Mouse (Mus musculus) embryonic facial prominence, embryonic 12.5 days (tissue): Measurements from ENCODE around the gene Nhej1. TPM values are rescaled to one million over a fixed set of nuclear protein-coding genes. Genes with fewer than 3 reads are reported as not detected.

Source experiments
- ATAC-seq: fragments of 200-750 bp; cut with Nextera tagmentation; 2 replicates; pipeline ENCODE4 v1.8.0; 2017; ENCODE audit not compliant: insufficient number of reproducible peaks, insufficient read depth, low FRiP score, low TSS enrichment
- H3K27ac ChIP-seq: fragments of 300-500 bp; sonication (generic); 2 replicates; pipeline ENCODE4 v1.5.1; 2016; ENCODE audit warnings: mild to moderate bottlenecking
- H3K27me3 ChIP-seq: fragments of 300-500 bp; sonication (generic); 2 replicates; pipeline ENCODE4 v1.6.1; 2016; ENCODE audit warnings: mild to moderate bottlenecking, moderate library complexity
- H3K36me3 ChIP-seq: fragments of 300-500 bp; sonication (generic); 2 replicates; pipeline ENCODE4 v1.6.1; 2016; ENCODE audit warnings: mild to moderate bottlenecking
- H3K4me1 ChIP-seq: fragments of 300-500 bp; sonication (generic); 2 replicates; pipeline ENCODE4 v1.6.1; 2016
- H3K4me2 ChIP-seq: fragments of 300-500 bp; sonication (generic); replicated peaks from 2 replicates; pipeline ENCODE4 v1.6.1; 2016; ENCODE audit warnings: mild to moderate bottlenecking, moderate library complexity
- H3K4me3 ChIP-seq: fragments of 300-500 bp; sonication (generic); 2 replicates; pipeline ENCODE4 v1.5.1; 2016; ENCODE audit warnings: mild to moderate bottlenecking
- H3K9ac ChIP-seq: fragments of 300-500 bp; sonication (generic); 2 replicates; pipeline ENCODE4 v1.6.1; 2016; ENCODE audit warnings: mild to moderate bottlenecking, moderate library complexity
- H3K9me3 ChIP-seq: fragments of 300-500 bp; sonication (generic); 2 replicates; pipeline ENCODE4 v1.6.1; 2016; ENCODE audit warnings: mild to moderate bottlenecking, moderate library complexity
- WGBS: fragments of 180-500 bp; shearing (Covaris S2); methylation state at CpG from one replicate; pipeline ENCODE4 v1.1.7; 2016; 5-methylcytosine and 5-hydroxymethylcytosine counted together
- polyA plus RNA-seq: library from polyadenylated mRNA; unstranded; fragments of >200 nt; fragmentation: Nextera tagmentation; extraction: Ambion mirVana; gene quantifications from 2 replicates; pipeline ENCODE4 v1.2.1, GENCODE M21; 2016

Gene Nhej1
- polyA plus RNA-seq, 1 experiment from 2014 or later = 11.3 TPM

DNA sequence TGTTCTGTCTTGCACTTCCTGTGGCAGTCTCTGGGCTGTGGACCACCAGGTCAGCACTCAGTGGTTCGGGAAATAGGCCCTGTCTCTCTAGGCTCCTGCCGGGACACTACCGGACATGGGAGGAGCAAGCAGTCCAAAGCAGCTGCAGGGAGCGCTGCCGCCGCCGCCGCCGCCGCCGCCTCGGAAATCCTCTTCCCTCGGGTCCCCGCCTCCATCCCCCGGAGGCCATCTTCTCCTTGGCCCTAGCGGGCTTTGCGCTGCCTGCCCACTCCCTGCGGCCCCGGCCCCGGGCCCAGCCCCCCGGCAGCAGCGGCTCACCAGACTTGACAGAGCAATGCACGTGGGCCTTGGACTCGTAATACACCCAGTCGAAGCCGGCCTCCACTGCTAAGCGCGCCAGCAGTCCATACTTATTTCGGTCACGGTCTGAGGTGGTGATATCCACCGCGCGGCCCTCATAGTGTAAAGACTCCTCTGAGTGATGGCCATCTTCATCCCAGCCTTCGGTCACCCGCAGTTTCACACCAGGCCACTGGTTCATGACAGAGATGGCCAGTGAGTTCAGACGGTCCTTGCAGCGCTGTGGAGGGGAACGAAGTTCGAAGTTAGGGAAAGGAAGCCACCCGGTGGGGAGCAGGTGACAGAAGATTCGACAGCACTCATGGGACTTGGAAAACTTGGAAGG lies 176.9 kb downstream of the Nhej1 start:
- Histone ChIP-seq H3K4me2 (peak overlapping the region; percentile 46), H3K4me1 (peaks cover 19% of the 10 kb centered on the region), H3K27ac (no peak overlapping the region), H3K27me3 (peaks cover 85% of the 10 kb centered on the region), H3K9me3 (no peaks in the 10 kb centered on the region), H3K9ac (no peak overlapping the region), H3K4me3 (peak overlapping the region; percentile 27), H3K36me3 (no peaks in the 10 kb centered on the region)
- no peak for ATAC-seq
- WGBS = 1% methylated on average over 41 of the region's 41 CpGs

DNA sequence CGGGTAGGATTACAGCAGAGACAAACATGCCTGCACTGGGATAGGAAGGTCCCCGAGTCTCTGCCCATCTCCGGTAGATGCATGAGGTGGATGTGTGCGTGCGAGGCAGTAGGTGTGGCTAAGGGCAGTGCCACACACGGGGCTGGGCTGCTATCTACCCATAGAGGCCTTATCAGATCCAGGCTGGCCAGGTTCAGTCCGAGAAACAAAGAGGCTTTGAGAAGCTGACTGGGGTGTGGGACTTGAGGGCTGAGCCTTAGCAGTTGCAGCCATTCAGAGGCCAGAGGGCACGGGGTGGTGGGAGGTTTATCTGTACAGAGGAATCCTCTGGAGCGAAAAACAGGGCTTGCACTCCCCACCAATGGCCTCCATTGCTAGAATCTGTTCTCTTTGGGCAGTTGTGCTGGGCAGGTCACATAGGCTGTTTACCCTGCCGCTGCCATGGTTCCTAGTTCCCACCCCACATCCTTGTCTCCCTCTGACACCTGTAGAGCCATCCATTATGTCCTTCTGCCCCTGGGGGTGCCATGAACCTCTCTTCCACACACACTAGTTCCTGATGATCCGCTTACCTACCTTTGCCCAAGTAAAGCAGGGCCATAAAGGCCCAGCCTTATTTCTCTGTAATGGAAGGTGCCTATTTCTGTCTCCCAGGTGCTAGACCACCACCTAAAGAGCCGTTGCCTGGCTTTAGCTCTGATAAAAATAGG lies 183.2 kb downstream of the Nhej1 start:
- no peaks in the 10 kb centered on the region for H3K36me3 ChIP-seq
- no peak for ATAC-seq
- H3K27me3 ChIP-seq = peaks cover 49% of the 10 kb centered on the region
- 50% methylated on average over 12 of the region's 12 CpGs for WGBS
- no peak overlapping the region for H3K27ac ChIP-seq
- no peaks in the 10 kb centered on the region for H3K4me1 ChIP-seq
- H3K9ac ChIP-seq = no peak overlapping the region
- no peak overlapping the region for H3K4me3 ChIP-seq
- H3K4me2 ChIP-seq = no peak overlapping the region
- no peaks in the 10 kb centered on the region for H3K9me3 ChIP-seq

DNA sequence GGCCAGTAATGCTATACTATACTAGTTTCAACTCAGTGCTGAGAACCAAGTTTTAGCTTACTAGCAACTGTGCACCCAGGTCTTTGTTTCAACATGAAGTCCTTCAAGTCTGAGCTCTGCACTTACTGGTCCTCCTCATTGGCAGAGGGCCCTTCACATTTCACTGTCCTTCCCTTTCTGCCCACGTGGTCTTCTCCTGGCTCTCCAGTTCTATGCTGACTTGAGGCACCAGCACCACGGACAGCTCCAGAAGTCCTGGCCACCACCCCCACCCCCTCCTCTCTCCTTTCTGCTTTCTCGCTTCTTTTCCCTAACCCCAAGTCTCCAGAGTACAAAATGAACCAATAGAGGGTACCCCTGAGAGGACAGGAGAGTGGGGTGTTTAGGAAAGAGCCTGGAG lies 185.2 kb downstream of the Nhej1 start:
- H3K4me2 ChIP-seq = no peak overlapping the region
- H3K9ac ChIP-seq = no peak overlapping the region
- no peaks in the 10 kb centered on the region for H3K9me3 ChIP-seq
- no peaks in the 10 kb centered on the region for H3K36me3 ChIP-seq
- WGBS = 4% methylated on average over 3 of the region's 3 CpGs
- no peak overlapping the region for H3K27ac ChIP-seq
- H3K4me3 ChIP-seq = no peak overlapping the region
- peaks cover 39% of the 10 kb centered on the region for H3K27me3 ChIP-seq
- no peak for ATAC-seq
- no peaks in the 10 kb centered on the region for H3K4me1 ChIP-seq

DNA sequence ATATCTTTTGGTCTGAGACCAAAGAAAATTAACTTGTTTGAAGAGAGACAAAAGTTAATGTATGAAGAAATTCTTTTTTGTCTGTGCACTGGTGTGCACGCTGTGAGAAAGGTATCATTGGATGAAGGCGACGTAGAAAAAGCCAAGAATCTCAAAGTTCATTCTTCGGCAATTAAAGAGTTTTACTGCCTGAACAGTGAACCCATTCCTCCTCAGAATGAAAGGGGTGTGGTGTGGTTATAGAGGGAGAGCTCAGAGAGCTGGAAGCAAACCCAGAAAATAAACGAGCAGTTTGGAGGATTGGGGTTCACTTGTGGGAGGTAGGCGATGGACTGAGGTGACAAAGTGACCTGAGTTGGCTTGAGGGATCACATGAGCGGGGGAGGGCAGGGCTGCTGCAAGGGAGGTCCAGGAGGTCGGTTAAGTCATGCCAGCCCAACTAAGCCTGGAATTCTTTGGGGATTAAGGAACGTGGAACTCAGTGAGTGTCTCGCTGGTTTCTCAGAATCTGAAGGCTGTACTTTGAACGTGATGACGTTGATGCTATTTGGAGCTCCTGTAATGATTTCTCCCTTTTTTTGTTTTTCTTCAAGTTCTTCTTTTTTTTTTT lies 188.7 kb downstream of the Nhej1 start:
- WGBS = 48% methylated on average over 12 of the region's 12 CpGs
- Histone ChIP-seq H3K27ac (no peak overlapping the region), H3K36me3 (no peaks in the 10 kb centered on the region), H3K4me1 (no peaks in the 10 kb centered on the region), H3K27me3 (peaks cover 44% of the 10 kb centered on the region), H3K9ac (no peak overlapping the region), H3K9me3 (no peaks in the 10 kb centered on the region), H3K4me3 (no peak overlapping the region), H3K4me2 (no peak overlapping the region)
- ATAC-seq = no peak

DNA sequence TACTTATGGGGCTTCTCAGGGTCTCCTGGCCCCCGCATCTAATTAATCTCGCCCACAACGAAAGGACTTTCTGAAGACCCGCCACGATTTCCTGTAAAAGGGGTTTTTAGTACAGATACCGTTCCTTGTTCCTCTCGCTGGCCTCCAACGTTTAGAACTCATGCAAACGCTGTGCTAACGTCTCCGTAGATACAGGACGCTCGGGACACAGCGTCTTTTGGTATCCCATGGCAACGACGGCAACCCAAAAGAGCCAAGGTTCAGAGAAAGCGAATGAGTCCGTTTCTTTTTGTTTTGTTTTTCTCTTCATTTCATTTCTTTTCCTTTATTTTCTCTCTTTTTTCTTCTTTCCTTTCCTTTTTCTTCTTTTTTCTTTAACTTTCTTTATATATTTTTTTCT lies 189.6 kb downstream of the Nhej1 start, which contains the start of gene Cfap65:
TSS of gene Cfap65 (minus strand) at position 198 of the 400 bp plus-strand sequence.
- no peak for ATAC-seq
- Histone ChIP-seq H3K4me1 (no peaks in the 10 kb centered on the region), H3K27ac (no peak within 1 kb of the TSS), H3K9me3 (no peaks in the 10 kb centered on the region), H3K4me2 (peak within 1 kb of the TSS; percentile 37), H3K9ac (no peak within 1 kb of the TSS), H3K27me3 (peaks cover 42% of the 10 kb centered on the region), H3K4me3 (peak within 1 kb of the TSS; percentile 19; the same call in 1 of the 2 replicates), H3K36me3 (no peaks in the 10 kb centered on the region)
- 2% methylated on average over 18 of the region's 18 CpGs for WGBS

DNA sequence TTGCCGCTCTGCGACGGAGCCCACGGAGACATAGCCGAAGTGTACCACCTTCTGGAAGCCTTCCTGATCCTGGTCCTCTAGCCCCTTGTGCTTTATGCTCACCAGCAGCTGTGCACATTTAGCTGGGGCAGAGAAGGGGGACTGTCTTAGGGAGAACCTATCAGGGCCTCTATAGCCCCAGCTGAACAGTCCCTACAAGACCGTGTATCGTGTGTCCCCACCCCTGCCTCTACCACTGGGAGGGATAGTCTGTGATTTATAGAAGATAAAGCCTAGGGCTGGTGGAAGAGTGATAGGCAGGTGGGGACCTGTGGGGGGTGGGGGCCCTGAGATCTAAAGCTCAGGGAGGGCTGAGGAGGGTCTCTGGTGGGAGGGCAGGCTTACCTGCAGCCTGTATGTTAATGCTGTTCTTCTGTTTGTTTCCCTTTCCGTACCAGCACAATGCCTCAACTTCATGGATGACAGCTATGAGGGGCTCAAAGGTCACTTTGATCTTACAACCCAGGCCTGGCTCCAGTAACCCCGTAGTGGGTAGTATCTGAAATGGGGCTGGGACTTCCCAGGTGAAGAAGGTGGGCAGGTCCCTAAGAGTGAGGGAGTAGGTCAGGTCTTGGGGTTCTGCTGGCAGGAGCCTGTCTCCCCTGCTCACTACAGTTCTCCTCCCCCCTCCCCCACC lies 197.2 kb downstream of the Nhej1 start:
- H3K27me3 ChIP-seq = peaks cover 31% of the 10 kb centered on the region
- 81% methylated on average over 9 of the region's 9 CpGs for WGBS
- H3K9ac ChIP-seq = no peak overlapping the region
- no peak for ATAC-seq
- H3K4me2 ChIP-seq = no peak overlapping the region
- no peaks in the 10 kb centered on the region for H3K4me1 ChIP-seq
- H3K27ac ChIP-seq = no peak overlapping the region
- H3K9me3 ChIP-seq = no peaks in the 10 kb centered on the region
- H3K36me3 ChIP-seq = no peaks in the 10 kb centered on the region
- no peak overlapping the region for H3K4me3 ChIP-seq

DNA sequence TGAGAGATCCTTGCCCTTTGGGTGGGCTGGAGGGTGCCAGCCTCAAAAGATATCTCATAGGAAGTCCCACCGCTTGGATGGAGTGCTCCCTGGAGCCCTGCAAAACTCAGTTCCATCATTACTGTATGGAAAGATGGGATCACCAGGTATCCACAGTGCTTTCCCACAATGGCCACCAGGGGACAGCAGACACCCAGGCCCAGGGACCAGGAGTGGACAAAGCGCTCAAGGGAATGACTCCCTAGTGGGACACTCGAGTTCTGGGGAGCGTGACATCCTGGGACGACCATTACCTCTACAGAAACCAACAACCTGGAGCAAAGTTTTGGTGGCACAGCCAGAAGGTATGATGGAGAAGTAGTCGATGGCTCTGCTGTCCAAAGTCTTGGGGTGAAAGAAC lies 198.3 kb downstream of the Nhej1 start:
- Histone ChIP-seq H3K9ac (no peak overlapping the region), H3K27ac (no peak overlapping the region), H3K27me3 (peaks cover 30% of the 10 kb centered on the region)

DNA sequence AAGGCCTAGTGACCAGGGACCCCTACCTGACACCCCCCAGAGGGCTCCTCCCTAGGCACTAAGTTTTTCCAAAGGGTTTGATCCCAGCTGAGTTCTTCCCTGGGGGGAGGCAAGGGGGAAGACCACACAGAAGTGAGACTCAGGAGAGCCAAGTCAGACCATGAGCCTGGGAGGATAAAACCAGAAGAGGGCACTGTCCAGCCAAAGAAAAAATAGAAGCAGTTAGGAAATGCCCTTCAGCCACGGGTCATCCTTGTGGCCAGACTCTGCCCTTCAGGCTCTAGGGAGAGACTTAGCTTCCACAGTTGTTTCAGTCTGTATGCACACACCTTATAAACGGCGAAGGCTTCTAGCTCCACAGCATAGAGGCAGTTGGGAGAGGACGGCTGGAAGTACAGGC lies 200.5 kb downstream of the Nhej1 start:
- Histone ChIP-seq H3K27me3 (peaks cover 30% of the 10 kb centered on the region), H3K36me3 (no peaks in the 10 kb centered on the region), H3K27ac (no peak overlapping the region), H3K4me3 (no peak overlapping the region), H3K9ac (no peak overlapping the region), H3K4me1 (no peaks in the 10 kb centered on the region), H3K4me2 (no peak overlapping the region), H3K9me3 (no peaks in the 10 kb centered on the region)
- no peak for ATAC-seq
- WGBS = 61% methylated on average over 4 of the region's 4 CpGs

More for the DNA sequence above, 198.3 kb downstream of the Nhej1 start:
- ATAC-seq = no peak
- no peak overlapping the region for H3K4me3 ChIP-seq
- no peaks in the 10 kb centered on the region for H3K9me3 ChIP-seq
- H3K4me2 ChIP-seq = no peak overlapping the region
- H3K4me1 ChIP-seq = no peaks in the 10 kb centered on the region
- H3K36me3 ChIP-seq = no peaks in the 10 kb centered on the region
- 35% methylated on average over 6 of the region's 6 CpGs for WGBS

Other genes starting within 250 kb of the Nhej1 start
- gene Fev, start 239.8 kb downstream of the Nhej1 start, polyA plus RNA-seq = 0.32 and 0.56 TPM in 2 replicates
- 8.4 and 16.1 TPM in 2 replicates for gene Cryba2, start 232.1 kb downstream of the Nhej1 start, polyA plus RNA-seq
- 0.04 and 0.06 TPM in 2 replicates for gene Cfap65, start 189.6 kb downstream of the Nhej1 start, polyA plus RNA-seq
- 0.18 and 0.60 TPM in 2 replicates for gene Ihh, start 173.5 kb downstream of the Nhej1 start, polyA plus RNA-seq
- 0.08 and 0.10 TPM in 2 replicates for gene Slc23a3, start 8.7 kb upstream of the Nhej1 start, polyA plus RNA-seq
- gene Cnppd1, start 17.5 kb upstream of the Nhej1 start, polyA plus RNA-seq = 45.1 and 46.2 TPM in 2 replicates
- gene Retreg2, start 17.6 kb upstream of the Nhej1 start, polyA plus RNA-seq = 43.4 and 46.7 TPM in 2 replicates
- 40.6 and 42.4 TPM in 2 replicates for gene Zfand2b, start 43.4 kb upstream of the Nhej1 start, polyA plus RNA-seq
- 30.8 and 35.7 TPM in 2 replicates for gene Abcb6, start 55.2 kb upstream of the Nhej1 start, polyA plus RNA-seq
- gene Ankzf1, start 67.0 kb upstream of the Nhej1 start, polyA plus RNA-seq = 27.6 and 31.5 TPM in 2 replicates
- 29.0 and 32.5 TPM in 2 replicates for gene Atg9a, start 67.0 kb upstream of the Nhej1 start, polyA plus RNA-seq
- 21.6 and 21.7 TPM in 2 replicates for gene Glb1l, start 85.6 kb upstream of the Nhej1 start, polyA plus RNA-seq
- gene Stk16, start 85.6 kb upstream of the Nhej1 start, polyA plus RNA-seq = 132 and 138 TPM in 2 replicates
- 16.2 and 18.7 TPM in 2 replicates for gene Tuba4a, start 94.7 kb upstream of the Nhej1 start, polyA plus RNA-seq
- not detected in 2 replicates for gene A630095N17Rik, start 106.9 kb upstream of the Nhej1 start, polyA plus RNA-seq
- 40.0 and 45.0 TPM in 2 replicates for gene Dnajb2, start 111.2 kb upstream of the Nhej1 start, polyA plus RNA-seq
- 2.0 and 2.5 TPM in 2 replicates for gene Ptprn, start 139.3 kb upstream of the Nhej1 start, polyA plus RNA-seq
- gene Resp18, start 153.2 kb upstream of the Nhej1 start, polyA plus RNA-seq = 1.8 and 5.4 TPM in 2 replicates
- 136 and 143 TPM in 2 replicates for gene Dnpep, start 192.8 kb upstream of the Nhej1 start, polyA plus RNA-seq
- gene Des, start 235.1 kb upstream of the Nhej1 start, polyA plus RNA-seq = 15.9 and 20.1 TPM in 2 replicates